Mouse (Mus musculus): ENCODE results near the gene Sgsm1.

DNA sequence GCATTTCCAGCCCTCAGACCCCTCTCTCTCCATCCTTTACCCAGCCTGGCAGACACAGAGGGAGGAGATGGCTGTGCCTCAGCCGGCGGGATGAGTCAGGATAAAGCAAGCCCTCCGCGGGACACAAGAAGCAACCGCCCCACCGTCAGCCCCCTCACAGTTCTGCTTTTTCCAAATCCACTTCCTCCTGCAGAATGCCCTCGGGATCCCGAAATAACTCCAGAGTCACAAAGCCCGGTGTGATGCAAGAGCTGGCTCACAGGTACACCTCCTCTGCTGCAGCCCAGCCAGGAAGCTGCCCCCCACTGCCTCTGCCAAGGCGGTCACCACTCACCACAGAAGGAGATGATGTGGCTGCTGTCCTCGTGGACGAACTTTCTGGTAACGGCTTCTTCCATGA lies 22.1 kb downstream of the Sgsm1 start:
- TF ChIP-seq POLR2A (IDR thresholded peaks at IDR 0.05; ENCODE audit: borderline replicate concordance, control insufficient read depth, low read depth, low read length) (no peak), CTCF (IDR thresholded peaks at IDR 0.05; ENCODE audit: control insufficient read depth, insufficient read depth, low read length) (no peak)
